Mouse (Mus musculus) yolk sac, embryonic 10.5 days (tissue): ENCODE data around the gene Abcc4.

Source experiments
- DNase-seq: peaks from one replicate; pipeline ENCODE4 v3.0.0-alpha.2; 2017; ENCODE audit warnings: low spot score

Gene Abcc4

DNA sequence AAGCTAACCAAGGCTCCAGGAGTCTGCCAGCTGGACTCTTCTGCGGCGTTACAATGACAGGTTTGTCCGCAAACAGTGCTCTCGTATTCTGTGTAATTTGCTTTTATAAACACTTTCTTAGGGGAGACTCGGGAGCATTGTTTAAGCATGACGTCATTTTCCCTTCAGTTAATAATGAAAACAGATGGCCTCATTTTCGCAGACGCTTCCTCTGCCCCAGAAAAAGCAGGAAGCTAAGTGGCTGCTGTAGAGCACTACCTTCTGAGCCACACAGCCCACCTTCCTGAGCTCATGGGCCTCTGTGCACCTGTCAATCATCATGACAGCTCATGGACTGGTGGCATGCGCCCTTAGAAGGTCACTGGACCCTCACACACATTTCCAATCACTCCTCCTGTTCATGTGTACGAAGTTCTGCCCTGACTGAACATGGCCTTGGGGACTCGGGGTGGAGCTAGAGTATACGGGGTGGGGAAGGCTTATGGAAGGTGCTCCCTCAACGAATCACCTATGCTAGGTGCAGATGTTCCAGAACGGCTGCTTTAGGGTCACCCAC lies 199.3 kb downstream of the Abcc4 start:
- DNase-seq: no peak

DNA sequence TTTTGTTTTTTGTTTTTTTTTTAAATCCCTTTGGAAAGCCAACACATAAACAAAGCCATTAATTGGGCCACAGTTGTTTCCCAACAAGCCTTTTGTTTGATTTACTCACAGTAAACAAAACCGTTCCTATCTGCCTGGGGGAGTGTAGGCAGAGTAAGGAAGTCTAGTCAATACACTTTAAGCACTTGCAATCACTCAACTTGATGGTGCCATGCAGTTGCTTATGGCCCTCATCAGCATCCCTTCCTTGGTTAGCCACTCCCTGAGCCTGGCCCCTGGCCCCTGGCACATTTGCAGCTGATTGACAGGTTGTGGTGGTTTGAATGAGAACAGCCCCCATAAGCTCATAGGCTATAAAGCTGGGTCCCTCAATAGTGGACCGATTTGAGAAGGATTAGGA lies 209.3 kb downstream of the Abcc4 start:
- no peak for DNase-seq

DNA sequence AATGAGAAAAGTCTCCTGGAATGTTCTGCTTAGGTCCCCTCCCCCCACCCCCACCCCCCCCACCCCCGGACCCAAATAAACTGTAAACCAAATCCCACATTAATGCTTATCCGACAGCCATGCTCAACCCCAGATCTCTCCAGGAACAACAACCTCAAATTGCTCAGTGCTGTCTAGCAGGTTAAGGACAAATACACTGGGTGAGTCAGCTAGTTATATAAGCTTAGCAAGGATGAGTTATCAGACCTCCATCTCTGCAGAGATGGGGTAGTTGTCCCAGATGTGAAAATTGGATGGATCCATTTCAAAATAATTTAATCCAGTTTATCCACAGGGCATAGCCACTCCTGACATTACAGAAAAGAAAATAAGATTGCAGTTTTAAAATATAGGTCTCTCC lies 210.6 kb downstream of the Abcc4 start:
- DNase-seq: no peak

DNA sequence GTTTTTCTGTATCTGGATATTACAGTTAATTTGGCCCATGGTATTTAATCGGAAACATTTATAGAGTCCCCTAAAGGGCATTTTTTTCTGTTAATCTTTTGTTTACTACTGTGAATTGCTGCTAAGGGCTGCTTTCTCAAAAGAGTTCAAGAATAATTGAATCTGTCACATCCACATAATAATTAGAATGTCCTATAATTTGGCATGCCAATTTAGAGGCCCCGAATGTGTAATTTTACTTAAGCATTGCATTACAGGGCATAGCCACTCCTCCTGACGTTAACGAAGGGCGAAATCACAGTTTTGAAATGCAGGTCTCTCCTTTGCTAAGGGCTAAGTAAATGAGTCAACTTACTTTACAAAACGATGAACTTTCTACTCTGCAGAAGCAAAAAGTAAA lies 214.3 kb downstream of the Abcc4 start:
- no peak for DNase-seq

DNA sequence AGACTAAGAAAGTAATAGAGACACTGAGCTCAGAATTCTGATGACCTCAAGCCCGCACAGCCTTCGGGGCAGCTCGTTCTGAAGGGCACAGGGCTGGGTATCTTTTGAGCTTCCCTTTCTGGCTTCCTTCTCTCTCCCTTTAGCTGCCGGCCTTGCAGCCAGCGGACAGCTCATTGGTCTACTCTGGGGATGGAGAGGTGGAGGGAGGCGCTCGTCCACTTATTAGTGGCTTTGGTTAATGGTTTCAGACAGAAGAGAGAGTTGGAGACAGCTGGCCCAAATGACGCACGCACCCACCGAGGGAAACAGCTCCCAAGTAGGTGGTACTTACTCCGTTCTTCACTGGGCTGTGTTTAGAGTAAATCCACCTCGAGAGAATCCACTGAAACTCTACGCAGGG lies 214.7 kb downstream of the Abcc4 start:
- no peak for DNase-seq

DNA sequence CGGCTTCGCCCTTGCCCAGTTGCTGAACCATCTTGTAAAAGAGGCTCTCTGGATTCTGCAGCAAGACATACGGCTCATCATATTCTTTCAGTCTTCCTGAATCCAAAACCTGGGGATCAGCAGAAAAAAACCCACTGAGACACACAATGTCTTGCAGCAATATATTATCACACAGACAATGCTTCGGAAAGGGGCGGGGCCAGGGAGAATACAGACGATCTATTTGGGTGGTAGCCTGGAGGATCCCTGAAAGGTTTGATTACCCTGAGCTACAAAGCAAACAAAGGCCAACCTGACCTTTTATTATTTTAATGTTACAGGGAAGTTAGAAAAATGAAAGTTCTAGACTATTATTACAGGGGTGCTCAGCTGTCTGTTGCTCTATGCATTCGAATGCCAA lies 215.5 kb downstream of the Abcc4 start:
- DNase-seq: no peak

DNA sequence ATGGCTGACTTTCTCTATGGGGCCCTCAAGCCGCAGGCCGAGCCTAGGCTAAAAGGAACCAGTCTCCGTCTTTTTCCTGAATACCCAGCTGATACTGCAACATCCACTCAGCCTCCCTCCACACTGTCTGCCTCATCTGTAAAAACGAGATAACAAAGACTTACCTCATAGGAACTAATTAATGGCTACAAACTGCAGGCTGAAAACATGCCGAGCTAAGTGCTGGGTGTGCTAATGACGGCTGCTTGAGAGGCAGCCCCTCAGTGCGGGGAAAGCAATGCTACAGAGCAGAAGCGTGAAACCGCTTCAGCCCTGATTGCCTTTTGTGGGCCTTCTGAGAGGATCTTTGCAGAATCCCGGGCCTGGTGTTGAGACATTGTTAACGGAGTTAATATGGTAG lies 219.7 kb downstream of the Abcc4 start:
- no peak for DNase-seq

DNA sequence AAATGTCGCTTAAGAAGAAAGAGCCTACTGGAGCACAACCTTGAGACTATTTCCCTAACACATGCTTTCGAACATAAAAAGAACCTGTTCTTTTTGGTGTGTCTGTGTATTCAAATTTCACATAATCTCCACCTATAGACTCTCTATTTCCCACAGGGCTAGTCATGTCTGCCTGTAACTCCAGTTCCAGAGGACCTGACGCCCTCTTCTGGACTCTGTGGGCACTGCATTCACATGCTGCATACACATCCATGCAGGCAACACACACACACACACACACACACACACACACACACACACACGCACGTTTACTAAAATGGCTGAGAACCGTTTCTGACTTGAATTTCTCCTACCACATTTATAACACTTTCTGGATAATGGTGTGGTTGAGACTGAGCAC lies 220.4 kb downstream of the Abcc4 start:
- DNase-seq: no peak

DNA sequence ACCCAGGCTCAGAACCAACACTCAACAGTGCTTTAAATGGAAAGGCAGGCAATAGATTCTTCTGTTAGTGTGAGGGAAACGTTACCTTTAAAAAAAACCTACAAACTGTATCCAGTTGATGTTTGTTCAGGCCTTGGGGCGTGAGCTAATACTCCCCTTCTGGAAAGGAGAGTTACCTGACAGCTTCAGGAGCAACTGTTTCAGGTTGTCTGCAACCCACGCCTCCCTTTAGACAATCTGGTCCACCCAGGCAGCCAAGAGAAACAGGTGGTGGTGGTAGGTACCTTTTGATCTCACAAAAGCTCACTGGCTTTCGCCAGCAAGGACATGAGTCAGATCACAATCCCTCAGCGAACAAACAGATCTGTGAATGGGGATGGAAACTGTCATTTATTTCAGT lies 223.7 kb downstream of the Abcc4 start:
- no peak for DNase-seq

DNA sequence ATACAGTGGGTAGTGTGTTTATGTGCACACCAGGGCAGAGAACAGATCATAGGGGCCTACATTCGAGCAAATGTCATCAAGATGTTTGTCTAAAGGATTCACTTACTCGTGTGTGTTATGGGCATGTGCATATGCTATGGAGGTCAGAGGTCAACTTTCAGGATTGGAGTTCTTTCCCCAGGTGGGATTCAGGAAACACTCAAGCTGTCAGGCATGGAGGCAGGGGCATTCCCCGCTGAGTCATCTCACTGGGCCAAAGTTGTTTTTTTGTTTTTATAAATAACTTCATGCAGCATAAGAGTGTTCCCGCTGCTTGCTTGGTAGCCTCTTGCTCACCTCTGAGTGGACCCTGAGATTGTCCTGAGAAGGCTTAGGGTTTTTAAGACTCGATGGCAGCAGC lies 224.2 kb downstream of the Abcc4 start:
- DNase-seq: no peak

DNA sequence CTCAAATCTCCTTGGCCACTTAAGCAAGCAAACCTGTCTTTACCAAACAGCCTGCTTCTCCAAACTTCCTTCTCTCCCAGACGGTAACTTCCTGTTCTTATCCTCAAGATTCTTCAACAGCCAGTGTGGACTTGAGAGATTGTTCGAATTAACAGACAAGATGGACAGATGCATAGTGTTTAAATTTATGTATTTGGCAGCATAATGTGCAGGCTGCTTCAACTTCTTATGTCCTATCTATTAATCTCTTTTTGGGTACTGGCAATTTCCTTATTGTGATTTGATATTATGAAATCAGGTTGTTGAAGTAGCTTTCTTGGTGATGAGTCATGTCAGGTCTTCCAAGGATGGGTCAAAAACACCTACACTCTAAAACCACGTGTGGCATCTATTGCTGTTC lies 229.7 kb downstream of the Abcc4 start:
- no peak for DNase-seq

DNA sequence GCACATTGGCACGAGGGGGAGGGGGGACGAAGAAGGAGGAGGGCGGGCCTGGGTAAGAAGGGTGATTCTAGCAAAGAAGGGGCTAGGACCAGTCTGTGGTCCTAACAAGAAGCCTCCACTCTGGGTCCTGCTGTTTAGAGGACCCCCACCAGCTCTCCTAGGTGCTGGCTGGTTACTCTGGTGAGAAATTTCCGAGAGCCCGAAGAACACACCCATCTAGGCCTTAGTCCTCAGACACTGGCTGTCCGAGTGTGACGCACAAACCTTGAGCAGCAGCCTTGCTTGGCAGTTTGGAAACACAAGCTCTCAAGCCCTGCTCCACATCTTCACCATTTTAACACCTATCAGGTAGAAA lies 230.9 kb downstream of the Abcc4 start:
- DNase-seq: no peak

DNA sequence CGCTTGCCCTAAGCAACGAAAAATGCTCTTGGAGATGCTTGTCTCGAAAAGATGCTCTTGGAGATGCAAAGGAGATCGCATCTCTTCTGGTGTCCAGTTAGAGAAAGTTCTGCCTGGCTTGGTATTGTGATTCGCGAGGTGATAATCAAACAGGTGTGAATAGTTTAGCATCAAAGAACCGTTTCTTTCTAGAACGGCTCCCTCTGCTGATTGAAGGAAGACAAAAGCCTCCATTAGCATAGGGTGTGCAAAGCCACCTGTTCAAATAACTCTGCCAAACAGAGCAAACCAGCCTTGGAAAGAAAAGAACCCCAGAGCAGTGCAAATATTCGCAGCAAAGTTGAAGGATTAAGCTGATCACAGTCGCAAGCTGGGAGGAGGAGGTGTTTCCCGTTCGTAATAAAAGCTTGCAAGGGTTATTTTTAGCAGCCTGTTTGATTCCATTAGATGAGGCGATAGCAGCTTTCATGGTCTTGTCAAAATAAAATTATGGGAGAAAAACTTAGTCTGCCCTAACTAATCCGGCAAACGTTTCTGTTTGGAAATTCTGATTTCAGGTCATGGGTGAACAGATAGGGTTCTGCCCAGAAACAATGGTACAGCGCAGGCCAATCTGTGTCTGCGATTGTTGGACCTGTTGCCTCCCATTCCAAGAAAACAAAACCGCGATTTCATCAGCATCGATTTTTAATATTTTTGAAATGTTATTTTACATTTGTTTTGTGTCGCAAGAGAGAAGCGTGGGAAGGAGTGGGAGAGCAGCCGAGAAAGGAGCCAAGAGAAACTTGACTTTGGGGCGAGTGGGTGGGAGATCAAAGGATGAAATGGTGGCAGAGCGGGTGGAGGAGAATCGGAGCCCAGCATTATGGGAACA lies 231.6 kb downstream of the Abcc4 start:
- no peak for DNase-seq

DNA sequence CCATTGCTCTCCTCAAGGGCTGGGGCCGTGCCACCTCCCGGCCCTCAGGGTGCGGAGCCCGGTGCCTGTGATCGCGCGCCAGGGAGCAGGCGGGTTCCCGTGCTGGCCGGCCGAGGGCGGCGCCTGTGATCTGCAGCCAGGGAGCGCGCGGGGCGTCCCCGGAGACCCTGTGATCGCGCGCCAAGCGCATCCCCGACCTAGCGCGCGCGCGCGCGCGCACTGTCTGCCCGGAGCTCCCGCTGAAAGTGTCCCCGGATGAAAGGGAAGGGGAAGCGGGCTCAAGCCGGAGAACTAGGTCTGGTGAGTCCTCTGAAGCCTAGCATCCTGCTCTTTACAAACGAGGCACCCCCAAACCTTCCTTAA lies 232.2 kb downstream of the Abcc4 start:
- DNase-seq: peak; percentile 13

DNA sequence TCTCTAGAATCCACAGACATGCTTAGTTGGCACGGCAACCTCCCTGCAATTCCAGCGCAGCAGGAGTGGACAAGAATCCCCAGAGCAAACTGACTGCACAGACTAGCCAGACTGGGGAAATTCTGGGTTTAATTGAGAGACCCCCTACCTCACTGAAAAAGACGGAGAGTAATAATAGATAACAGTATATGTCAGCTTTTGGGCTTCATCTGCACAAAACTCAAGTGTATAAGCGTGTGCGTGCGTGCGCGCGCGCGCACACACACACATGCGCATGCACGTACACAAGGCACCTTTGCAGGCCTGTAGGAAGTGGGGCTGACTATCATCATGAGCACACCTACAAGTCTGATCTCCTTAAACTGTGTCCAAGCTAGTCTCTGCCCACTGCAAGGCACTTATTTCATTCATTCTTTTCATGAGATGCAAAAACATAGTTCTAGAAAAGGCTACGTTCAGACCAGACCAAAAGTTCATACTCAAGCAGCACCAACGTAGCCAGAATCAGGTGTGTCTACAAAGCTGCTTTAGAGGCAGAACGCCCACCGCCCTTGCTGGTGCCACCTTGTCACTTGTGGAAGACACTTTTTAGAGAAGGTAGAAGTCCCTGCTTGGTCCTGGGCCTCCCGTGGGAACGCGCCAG lies 232.7 kb downstream of the Abcc4 start:
- no peak for DNase-seq

DNA sequence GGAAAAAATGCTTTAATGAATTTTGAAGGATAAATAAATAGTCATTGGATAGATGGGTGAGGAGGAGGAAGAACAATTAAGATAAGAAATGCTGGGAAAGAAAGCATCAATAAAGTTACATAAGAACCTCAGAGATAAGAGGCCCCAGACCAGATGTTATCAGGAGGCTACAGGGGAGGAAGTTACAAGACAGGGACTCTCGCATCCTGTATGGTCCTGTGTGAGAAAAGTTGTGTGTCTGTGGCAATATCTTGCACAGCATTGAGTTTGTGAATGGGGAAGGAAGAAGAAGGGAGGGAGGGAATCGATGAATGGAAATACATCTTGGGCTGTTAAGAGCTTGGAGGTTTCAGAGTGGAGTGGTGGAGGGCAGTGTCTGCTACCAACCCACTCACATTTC lies 240.7 kb downstream of the Abcc4 start:
- no peak for DNase-seq

DNA sequence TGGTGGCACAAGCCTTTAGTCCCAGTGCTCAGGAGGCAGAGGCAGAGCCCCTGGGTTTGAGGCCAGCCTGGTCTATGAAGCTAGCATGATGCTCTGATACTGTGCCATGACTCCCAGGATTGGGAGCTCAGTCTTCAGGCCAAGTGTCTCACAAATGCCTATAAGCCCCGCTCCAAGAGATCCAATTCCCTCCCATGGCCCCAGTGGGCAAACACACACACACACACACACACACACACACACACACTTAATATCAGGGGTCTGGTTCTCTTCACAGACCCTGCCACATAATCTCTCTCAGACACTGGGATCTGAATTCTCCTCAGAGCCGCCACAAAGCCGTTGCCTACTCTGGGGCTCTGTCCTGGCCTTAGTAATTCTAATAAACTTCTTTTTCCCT lies 241.6 kb downstream of the Abcc4 start:
- no peak for DNase-seq

DNA sequence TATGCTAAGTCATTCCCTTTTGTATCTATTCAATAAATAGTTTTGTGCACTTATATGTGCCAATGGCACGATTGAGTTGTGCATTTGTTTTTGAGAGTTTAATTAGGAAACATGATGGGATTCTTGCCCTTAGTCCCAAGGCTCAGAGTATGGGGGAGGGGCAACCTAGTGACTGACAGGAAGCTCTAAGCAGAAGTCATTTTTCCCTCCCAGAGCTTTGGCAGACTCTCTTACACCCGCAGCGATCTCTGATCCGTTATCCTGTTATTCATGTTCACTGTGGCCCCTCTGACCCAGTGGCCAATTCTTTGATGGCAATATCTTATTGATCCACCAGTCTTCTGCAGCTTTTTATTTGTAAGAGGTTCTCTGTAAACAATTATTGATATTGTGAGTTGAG lies 253.4 kb downstream of the Abcc4 start:
- DNase-seq: no peak

DNA sequence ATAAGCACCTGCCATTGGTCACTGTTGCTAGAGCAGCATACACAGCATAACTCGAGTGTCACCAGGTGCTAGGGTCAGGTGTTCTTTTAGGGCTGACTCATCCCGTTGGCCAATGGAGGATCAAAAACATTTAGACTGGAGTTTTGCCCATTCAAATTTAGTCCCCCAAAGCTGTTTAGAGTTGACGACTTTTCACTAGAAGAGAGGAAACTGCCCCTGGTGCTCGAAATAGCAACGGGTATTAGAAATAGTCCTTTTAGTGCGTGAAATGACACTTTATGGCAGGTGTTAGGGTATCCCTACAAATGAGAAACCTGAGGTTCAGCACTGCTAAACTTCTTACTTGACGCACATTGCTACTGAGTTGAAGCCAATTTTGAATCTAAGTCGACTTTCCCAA lies 265.9 kb downstream of the Abcc4 start:
- no peak for DNase-seq

DNA sequence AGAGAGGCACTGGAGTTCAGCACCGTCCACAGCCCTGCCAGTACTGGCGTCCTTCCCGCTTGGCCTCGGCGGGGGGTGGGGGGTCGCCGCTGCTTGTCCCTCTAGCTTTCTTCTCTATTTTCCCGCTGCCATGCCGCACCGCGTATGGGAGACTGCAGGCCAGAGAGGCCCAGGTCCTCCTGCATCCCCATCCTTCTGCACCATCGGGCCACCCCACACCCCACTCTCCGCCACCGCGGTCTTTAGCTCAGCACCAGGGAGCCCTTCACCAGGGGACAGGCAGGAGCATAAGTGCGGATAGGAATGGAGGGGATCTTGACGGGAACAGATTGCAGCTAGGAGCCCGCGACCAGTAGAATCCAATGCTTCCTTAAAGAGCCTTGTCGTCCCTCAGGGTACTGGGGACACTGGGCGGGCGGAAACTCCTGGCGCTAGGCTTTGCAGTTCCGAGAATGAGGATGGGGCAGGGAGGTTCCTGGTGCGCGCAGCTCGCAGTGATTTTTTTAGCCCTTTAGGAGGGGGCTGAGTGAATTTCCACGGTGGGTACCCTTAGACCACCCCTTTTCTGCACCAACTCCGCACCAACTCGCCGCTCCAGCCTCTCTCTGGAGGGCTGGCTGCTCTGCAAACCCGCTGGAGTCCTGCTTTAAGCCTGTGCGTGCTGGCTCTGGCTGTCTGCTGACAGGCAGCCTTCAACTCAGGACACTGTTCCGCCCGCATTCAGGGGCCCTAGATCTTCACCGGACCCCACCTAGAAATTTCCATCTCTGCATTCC lies 268.7 kb downstream of the Abcc4 start:
- DNase-seq: peak; percentile 13

DNA sequence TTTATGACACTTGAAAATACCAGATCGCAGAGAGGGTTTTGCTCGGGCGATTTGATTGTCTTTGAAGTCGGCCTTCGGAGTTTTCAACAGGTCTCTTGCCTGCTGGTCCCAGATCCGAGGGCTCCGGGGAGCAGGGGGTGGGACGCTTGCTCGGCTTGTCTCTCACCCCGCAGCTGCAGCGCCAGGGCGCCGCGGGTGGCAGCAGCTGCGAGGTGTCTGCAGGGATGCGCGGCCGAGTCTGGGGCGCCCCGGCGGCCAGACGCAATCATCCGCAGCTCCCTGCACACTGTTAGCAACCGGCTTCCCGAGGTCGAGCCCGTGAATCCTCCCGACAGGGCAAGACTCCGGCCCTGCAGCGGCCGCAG lies 269.2 kb downstream of the Abcc4 start:
- DNase-seq: peak; percentile 41

DNA sequence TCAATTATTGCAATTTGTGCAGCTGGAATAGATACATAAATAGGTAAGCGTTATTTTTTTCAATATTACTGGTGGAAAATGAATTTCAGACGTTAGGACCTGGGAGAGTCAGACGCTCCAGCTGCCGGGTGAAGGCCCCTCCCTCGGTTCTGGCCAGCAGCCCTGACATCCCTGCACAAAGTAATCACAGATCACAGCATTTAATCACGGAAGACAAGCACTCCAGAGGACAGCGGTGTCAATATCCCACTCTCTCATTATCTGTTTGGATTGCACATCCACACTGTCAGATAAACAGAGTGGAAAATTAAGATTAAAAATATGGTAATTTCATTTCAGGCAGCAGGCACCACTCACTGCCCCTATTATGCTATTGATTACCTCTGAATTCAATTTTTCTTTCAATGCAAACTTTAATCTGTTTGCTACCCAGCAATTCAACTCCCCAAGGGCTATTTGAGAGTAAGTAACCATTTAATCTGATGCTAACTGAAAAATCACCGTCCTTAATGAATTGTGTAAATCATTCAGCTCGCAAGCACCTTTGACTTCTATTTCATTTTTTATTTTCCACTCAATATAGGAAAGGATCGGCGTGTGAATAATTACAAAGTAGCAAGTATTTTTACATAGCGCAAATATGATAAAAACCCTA lies 270.2 kb downstream of the Abcc4 start:
- DNase-seq: no peak

DNA sequence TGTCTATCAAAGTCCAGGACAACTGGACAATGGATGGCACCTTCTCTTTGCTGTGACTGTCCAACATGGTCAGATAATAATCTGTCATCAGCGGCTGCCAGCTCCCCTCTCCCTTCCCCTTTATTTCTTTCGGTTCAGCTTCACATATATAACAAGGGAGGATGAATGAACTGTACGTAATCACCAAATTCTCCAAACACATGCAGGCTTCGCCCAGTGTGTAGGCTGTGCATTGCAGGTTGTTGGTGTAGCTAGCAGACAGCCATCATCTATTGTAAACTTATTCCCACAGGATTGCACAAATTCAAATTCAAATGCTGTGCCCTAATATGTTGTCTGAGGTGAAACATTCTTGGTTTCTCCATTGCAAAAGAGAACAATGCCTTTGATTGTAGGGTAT lies 271.2 kb downstream of the Abcc4 start:
- DNase-seq: no peak
